Mouse (Mus musculus): Measurements from ENCODE around the gene Obp2a.
"Not testable (repeated sequence)": the region's sequence is repeated elsewhere in the genome, so short reads cannot be mapped to it uniquely, and the experiment has no call there.

Gene Obp2a

DNA sequence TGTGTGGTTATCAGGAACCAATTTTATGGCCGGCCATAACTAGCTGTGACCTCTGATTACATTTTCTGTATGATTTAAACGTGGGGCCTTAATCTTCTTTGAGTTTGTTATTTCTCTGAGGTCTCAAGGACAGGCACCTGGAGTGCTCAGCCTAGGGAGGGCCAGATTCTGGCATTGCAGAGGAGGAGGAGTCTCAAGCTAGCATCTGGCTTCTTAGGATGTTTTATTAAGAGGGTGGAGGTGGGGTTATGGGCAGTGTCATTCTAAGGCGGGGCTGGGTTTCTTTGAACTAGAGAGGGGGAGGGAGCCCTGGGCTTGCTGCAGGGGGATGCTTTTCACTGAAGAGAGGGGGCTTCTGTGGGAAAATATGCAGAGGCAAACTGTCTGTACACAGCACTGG is 11.8 kb downstream of the Obp2a start:
- not testable (repeated sequence) for DNase-seq

DNA sequence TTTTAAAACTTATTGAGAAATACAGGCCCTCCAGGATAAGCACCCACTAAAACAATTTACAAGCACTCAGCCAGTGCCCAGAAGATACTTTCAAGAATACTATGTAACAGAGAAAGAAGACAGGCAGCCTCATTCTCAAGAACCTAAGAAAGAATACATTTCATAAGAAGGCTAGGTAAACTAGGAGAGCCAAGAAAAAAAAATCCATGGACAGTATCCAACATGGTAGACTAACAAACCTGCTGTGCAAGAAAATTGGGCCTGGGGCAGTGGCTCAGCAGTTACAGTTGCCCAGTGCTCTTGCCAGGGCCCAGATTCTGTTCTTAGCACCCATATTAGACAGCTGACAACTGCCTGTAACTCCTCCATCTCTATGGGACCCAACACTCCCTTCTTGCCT is 17.4 kb downstream of the Obp2a start:
- no peak for DNase-seq

DNA sequence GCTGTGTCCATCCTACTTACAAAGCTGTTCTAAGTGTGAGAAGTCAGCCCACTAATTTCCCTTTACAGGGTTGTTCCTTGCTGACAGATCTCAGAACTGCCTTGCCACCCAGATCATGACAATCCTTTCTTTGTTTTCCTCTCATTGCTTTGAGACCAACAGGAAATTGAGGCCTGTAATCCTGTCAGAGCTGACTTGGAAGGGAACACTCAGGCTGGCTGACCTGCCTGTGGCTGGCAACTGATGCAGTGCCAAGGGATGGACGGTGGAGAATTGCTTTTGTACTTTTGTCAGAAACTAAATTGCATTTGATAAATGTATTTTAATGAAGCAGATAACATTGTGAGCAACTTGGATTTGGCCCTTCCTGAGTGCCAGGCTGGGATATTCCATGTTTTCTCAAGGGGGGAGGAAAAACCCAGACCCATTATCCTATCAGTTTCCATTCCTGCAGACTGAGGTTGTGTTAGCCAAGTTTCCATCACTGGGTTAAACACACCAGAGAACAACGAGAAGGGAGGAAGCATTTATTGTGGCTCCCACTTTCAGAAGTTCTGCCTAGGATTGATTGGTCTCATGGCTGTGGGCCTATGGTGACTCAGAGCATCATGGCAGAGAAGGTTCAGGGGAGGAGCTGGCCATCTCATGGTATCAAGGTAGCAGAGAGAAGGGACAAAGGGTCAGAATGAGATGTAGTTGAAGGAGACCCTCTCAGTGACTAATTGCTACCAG is 33.5 kb downstream of the Obp2a start:
- no peak for DNase-seq

DNA sequence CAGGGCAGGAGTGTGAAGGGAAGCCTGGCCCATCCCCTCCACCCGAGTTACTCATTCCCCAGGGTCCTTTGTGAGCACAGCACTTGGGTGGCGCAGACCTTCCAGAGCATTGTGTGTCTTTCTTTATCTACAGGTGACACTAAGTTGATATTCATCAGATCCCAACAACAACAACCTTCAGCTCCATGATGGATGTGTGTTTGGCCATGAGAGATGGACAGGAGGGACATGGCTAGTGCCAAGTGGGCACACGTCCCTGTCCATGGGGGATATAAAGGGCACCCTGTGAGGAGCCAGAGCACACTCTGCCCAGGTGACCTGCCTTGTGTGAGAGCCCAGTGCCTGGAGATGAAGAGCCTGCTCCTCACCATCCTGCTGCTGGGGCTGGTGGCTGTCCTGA is 36.9 kb downstream of the Obp2a start, which contains the start of gene Obp2b:
Obp2b (plus strand) TSS at position 301 of the 400 bp plus-strand sequence.
- not testable (repeated sequence) for DNase-seq

DNA sequence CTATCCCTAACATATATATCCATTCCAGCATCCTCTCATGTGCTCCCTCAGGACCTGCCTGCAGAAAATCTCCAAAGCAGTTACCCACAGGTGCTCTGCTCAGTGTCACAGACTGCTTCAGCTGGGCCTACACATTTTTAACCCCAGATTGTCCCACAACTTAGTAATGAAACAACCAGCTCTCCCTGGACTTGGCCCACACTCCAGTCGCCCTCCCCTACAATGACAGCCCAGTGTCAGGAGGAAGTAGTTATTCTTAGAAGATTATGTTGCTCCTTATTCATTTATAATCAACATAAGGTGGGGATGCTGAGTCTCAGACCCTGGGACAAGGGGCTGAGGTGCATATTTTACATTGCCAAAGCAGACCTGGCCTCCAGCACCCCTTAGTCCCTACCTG is 41.8 kb downstream of the Obp2a start:
- DNase-seq: no peak
